Mouse (Mus musculus): ENCODE measurements around the gene Alkbh1. TPM values are rescaled to one million over a fixed set of nuclear protein-coding genes. Genes with fewer than 3 reads are reported as not detected.

Gene Alkbh1
- total RNA-seq, 2 experiments from 2014 or later, result 47.1 to 57.2 TPM

- no peak for ATAC-seq (replicated peaks; ENCODE audit: poor library complexity)
Measured at GRCm38 (mm10) chr12:87419974-87420485, 23.8 kb downstream of the Alkbh1 start.

- ATAC-seq (replicated peaks; ENCODE audit: poor library complexity), result no peak
Measured at GRCm38 (mm10) chr12:87418921-87419320, 24.9 kb downstream of the Alkbh1 start.

GRCm38 (mm10) chr12:87416690-87417089 is 27.1 kb downstream of the Alkbh1 start:
- ATAC-seq (replicated peaks; ENCODE audit: poor library complexity), result peak; percentile 80

- ATAC-seq (replicated peaks; ENCODE audit: poor library complexity), result peak; percentile 46
Measured at GRCm38 (mm10) chr12:87415358-87415757, 28.5 kb downstream of the Alkbh1 start.

GRCm38 (mm10) chr12:87413179-87413790 is 30.5 kb downstream of the Alkbh1 start:
- ATAC-seq (replicated peaks; ENCODE audit: poor library complexity), result peak; percentile 81

DNA sequence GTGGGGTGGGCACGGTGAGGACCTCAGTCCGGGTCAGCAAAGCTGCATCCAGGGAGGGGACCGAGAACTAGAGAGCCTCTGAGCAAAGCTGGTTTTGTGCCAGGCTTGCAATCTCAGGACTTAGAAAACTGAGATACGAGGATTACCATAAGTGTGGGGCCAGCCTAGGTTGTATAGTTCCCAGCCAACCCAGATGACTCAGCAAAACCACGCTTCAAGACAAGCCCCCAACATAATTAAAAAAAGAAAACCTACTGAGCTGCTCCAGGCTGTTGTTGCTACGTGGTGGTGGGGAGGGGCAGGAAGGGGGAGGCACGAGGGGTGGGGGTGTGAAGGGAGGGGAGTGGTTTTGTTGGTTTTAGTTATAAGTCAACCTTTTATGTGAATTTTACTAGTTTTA is 32.8 kb downstream of the Alkbh1 start:
- 0 out of 2 replicates have a peak, but pooled peaks have one; percentile 9 for ATAC-seq (replicated peaks; ENCODE audit: poor library complexity)

- no peak for ATAC-seq (replicated peaks; ENCODE audit: poor library complexity)
Measured at GRCm38 (mm10) chr12:87409123-87409522, 34.7 kb downstream of the Alkbh1 start.

GRCm38 (mm10) chr12:87407869-87408605 is 35.8 kb downstream of the Alkbh1 start:
- ATAC-seq (replicated peaks; ENCODE audit: poor library complexity), result peak; percentile 82

GRCm38 (mm10) chr12:87405721-87406120 is 38.1 kb downstream of the Alkbh1 start:
- no peak for ATAC-seq (replicated peaks; ENCODE audit: poor library complexity)

- ATAC-seq (replicated peaks; ENCODE audit: poor library complexity), result no peak
Measured at GRCm38 (mm10) chr12:87405165-87405564, 38.7 kb downstream of the Alkbh1 start.

GRCm38 (mm10) chr12:87401883-87402282 is 41.9 kb downstream of the Alkbh1 start:
- ATAC-seq (replicated peaks; ENCODE audit: poor library complexity), result no peak

- peak; percentile 46 for ATAC-seq (replicated peaks; ENCODE audit: poor library complexity)
Measured at GRCm38 (mm10) chr12:87399119-87399819, 44.5 kb downstream of the Alkbh1 start.

GRCm38 (mm10) chr12:87397811-87398417 is 45.9 kb downstream of the Alkbh1 start:
- no peak for ATAC-seq (replicated peaks; ENCODE audit: poor library complexity)

- ATAC-seq (replicated peaks; ENCODE audit: poor library complexity), result no peak
Measured at GRCm38 (mm10) chr12:87397126-87397525, 46.7 kb downstream of the Alkbh1 start.

DNA sequence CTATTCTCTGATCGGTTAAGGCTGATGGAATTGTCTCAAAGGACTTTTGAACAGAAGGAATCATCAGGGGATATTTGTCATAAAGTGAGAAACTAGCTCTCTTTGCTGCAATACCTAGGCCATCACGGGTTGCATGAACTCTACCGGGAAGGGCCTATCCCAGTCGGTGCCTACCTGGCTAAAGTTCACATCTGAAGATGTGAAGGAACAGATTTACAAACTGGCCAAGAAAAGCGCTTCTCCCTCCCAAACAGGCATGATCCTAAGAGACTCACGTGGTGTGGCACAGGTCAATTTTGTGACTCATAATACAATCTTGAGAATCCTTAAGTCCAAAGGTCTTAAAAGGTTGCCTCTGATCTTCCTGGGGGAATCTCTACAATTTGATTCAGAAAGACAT is 49.5 kb downstream of the Alkbh1 start:
- no peak for ATAC-seq (replicated peaks; ENCODE audit: poor library complexity)

- ATAC-seq (replicated peaks; ENCODE audit: poor library complexity), result peak; percentile 66
Measured at GRCm38 (mm10) chr12:87393447-87394145, 50.2 kb downstream of the Alkbh1 start.

DNA sequence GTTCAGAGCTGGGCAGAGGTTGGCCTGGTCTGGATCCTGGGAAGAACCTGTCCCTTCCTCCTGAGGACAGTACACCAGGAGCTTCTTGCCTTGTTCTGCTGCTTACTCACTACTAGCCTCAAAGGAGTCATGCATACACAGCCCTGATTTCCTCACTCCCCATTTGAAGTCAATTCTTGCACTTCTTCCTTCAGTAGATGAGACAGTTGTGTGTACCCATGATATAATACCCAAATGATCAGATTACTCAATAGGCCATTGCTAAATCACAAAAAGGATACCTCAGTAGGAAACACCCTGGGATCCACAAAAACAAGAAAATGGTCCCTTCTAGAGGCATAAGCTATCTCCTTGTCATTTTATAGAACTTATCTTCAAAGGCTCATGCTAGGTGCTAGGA is 52.5 kb downstream of the Alkbh1 start:
- peak; percentile 7; the same call in 1 of the 2 replicates for ATAC-seq (replicated peaks; ENCODE audit: poor library complexity)

GRCm38 (mm10) chr12:87389231-87389630 is 54.6 kb downstream of the Alkbh1 start:
- ATAC-seq (replicated peaks; ENCODE audit: poor library complexity), result no peak

DNA sequence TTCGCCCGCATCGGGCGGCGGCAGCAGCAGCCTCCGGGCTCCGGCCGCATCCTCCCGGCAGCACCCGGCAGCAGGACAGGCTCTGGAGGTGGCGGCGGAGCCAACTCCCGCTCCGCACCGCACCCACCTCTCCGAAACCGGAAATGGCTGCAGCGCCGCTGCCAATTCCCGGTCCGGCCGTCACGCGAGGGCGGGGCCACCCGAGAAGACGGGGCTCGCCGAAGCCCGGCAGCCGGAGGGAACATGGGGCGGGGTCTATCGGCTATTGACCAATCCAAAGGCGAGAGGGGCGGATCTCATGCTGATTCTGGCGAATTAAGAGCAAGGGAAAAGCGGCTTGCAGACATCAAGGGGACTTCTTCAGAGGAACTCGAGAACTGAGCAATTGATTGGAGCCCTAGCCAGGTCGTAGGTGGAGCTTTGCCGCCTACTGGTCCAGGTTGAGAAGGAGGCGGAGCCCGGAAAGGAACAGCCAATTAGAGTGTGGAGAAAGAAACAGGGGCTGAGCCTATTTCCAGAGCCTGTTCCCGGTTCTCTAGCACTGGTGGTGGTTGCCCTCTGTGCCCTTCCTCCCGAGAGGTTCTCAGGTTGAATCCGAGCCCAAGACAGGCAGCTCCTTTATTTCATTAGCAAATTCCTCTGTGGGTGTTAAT is 55.6 kb downstream of the Alkbh1 start, which contains the start of gene Sptlc2:
TSS of gene Sptlc2 (minus strand) at position 234 of the 653 bp plus-strand sequence.
- ATAC-seq (replicated peaks; ENCODE audit: poor library complexity), result peak; percentile 87

Measured in megakaryocyte progenitor cell, adult 5-6 weeks (primary cell).